Mouse (Mus musculus) neural tube, embryonic 12.5 days (tissue): Measurements from ENCODE around the gene St3gal6. TPM values are rescaled to one million over a fixed set of nuclear protein-coding genes. Genes with fewer than 3 reads are reported as not detected.
A peak's percentile ranks its signal among the peaks of the same experiment; 100 is the strongest.
"Not testable (repeated sequence)": the region's sequence is repeated elsewhere in the genome, so short reads cannot be mapped to it uniquely, and the experiment has no call there.

Source experiments
- ATAC-seq: fragments of 200-750 bp; cut with Nextera tagmentation; 2 replicates; pipeline ENCODE4 v1.8.0; 2017; ENCODE audit warnings: low read depth, mild to moderate bottlenecking, moderate TSS enrichment, moderate library complexity; ENCODE audit not compliant: low FRiP score
- H3K27ac ChIP-seq: fragments of 300-500 bp; sonication (generic); 2 replicates; pipeline ENCODE4 v1.5.1; 2016
- H3K27me3 ChIP-seq: fragments of 300-500 bp; sonication (generic); replicated peaks from 2 replicates; pipeline ENCODE4 v1.6.1; 2016; ENCODE audit warnings: mild to moderate bottlenecking
- H3K36me3 ChIP-seq: fragments of 300-500 bp; sonication (generic); 2 replicates; pipeline ENCODE4 v1.6.1; 2016; ENCODE audit warnings: mild to moderate bottlenecking
- H3K4me1 ChIP-seq: fragments of 300-500 bp; sonication (generic); 2 replicates; pipeline ENCODE4 v1.6.1; 2016
- H3K4me2 ChIP-seq: fragments of 300-500 bp; sonication (generic); replicated peaks from 2 replicates; pipeline ENCODE4 v1.6.1; 2016; ENCODE audit warnings: mild to moderate bottlenecking
- H3K4me3 ChIP-seq: fragments of 300-500 bp; sonication (generic); 2 replicates; pipeline ENCODE4 v1.5.1; 2016
- H3K9ac ChIP-seq: fragments of 300-500 bp; sonication (generic); 2 replicates; pipeline ENCODE4 v1.6.1; 2016; ENCODE audit warnings: mild to moderate bottlenecking
- H3K9me3 ChIP-seq: fragments of 300-500 bp; sonication (generic); 2 replicates; pipeline ENCODE4 v1.6.1; 2016; ENCODE audit warnings: mild to moderate bottlenecking
- WGBS: fragments of 180-500 bp; shearing (Covaris S2); methylation state at CpG from one replicate; pipeline ENCODE4 v1.1.7; 2016; 5-methylcytosine and 5-hydroxymethylcytosine counted together
- polyA plus RNA-seq: library from polyadenylated mRNA; unstranded; fragments of >200 nt; fragmentation: Nextera tagmentation; extraction: Ambion mirVana; gene quantifications from 2 replicates; pipeline ENCODE4 v1.2.1, GENCODE M21; 2016

The St3gal6 gene
- polyA plus RNA-seq, 1 experiment from 2014 or later: 7.4 TPM

- WGBS: 92% methylated on average over 9 of the region's 9 CpGs
- no peaks in the 10 kb centered on the region for H3K9me3 ChIP-seq
- H3K36me3 ChIP-seq: peaks cover 43% of the 10 kb centered on the region
- no peaks in the 10 kb centered on the region for H3K4me1 ChIP-seq
- no peak overlapping the region for H3K27ac ChIP-seq
- no peaks in the 10 kb centered on the region for H3K27me3 ChIP-seq
- no peak for ATAC-seq
- H3K4me2 ChIP-seq: no peak overlapping the region
- H3K9ac ChIP-seq: no peak overlapping the region
- H3K4me3 ChIP-seq: no peak overlapping the region
These were observed 58.6 kb downstream of the St3gal6 start for GRCm38 (mm10) chr16:58465412-58465811.

- no peaks in the 10 kb centered on the region for H3K4me1 ChIP-seq
- whole genome bisulfite sequencing: 97% methylated on average over 14 of the region's 14 CpGs
- peaks cover 51% of the 10 kb centered on the region for H3K36me3 ChIP-seq
- no peak overlapping the region for H3K27ac ChIP-seq
- H3K4me2 ChIP-seq: no peak overlapping the region
- H3K27me3 ChIP-seq: no peaks in the 10 kb centered on the region
- no peaks in the 10 kb centered on the region for H3K9me3 ChIP-seq
- no peak overlapping the region for H3K4me3 ChIP-seq
- ATAC-seq: no peak
- H3K9ac ChIP-seq: no peak overlapping the region
These were observed 60.0 kb downstream of the St3gal6 start for GRCm38 (mm10) chr16:58464051-58464450.

GRCm38 (mm10) chr16:58462519-58462918 is 61.5 kb downstream of the St3gal6 start:
- H3K9me3 ChIP-seq: no peaks in the 10 kb centered on the region
- no peak for ATAC-seq
- peaks cover 63% of the 10 kb centered on the region for H3K36me3 ChIP-seq
- no peak overlapping the region for H3K4me2 ChIP-seq
- H3K4me1 ChIP-seq: no peaks in the 10 kb centered on the region
- no peaks in the 10 kb centered on the region for H3K27me3 ChIP-seq
- H3K27ac ChIP-seq: no peak overlapping the region
- 93% methylated on average over 2 of the region's 2 CpGs for WGBS
- no peak overlapping the region for H3K4me3 ChIP-seq
- H3K9ac ChIP-seq: no peak overlapping the region

DNA sequence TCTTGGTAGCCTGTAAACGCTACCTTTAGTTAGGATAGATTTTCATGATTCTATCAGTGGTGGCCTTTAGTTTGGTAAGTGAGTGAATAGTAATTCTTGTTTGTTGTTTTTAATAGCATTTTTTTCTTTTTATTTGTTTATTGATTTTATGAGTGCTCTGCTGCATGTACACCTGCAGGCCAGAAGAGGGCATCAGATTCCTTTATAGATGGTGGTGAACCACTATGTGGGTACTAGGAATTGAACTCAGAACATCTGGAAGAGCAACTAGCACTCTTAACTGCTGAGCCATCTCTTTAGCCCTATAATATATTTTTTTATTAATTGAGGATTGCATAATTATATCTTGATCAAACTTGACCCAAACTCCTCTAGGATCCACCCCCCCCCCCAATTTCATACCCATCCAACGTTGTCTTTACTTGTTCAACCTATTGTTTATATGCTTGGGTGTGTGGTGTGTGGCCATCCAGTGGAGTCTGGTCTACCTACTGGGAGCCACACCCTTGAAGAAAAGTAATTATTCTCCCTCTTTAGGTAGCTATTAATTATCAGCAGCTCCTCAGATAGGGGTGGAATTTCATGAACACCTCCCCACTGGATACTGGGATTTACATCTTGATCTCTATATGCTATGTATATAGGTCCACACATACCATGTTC is 62.1 kb downstream of the St3gal6 start:
- Histone ChIP-seq H3K4me3 (no peak overlapping the region), H3K36me3 (peaks cover 65% of the 10 kb centered on the region), H3K9me3 (no peaks in the 10 kb centered on the region), H3K4me2 (no peak overlapping the region), H3K4me1 (no peaks in the 10 kb centered on the region), H3K27ac (no peak overlapping the region), H3K27me3 (no peaks in the 10 kb centered on the region), H3K9ac (no peak overlapping the region)
- 96% methylated on average over 2 of the region's 2 CpGs for WGBS
- ATAC-seq: 0 out of 2 replicates have a peak, but pooled peaks have one; percentile 38

DNA sequence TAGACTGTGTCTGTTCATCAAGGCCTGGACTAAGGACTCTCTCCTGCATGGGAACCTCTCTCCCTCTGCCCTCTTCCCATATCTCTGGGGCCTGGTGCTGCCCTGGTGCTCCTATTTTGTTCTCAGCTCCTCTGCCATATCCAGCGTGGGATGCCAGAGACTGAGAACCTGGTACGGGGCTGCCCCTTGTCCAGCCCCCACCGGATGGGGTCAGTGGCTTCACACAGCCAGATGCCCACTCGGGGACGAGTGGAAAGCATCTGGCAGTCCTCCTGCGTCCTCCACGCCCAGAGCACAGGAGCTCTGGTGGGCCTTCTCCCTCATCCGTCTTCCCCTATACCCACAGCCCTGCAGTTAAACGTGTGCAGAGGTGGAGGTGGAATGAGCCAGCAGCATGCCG is 63.7 kb downstream of the St3gal6 start:
- H3K36me3 ChIP-seq: peaks cover 63% of the 10 kb centered on the region
- no peak for ATAC-seq
- no peak overlapping the region for H3K4me2 ChIP-seq
- no peak overlapping the region for H3K27ac ChIP-seq
- H3K27me3 ChIP-seq: no peaks in the 10 kb centered on the region
- no peak overlapping the region for H3K4me3 ChIP-seq
- 91% methylated on average over 10 of the region's 10 CpGs for WGBS
- H3K9ac ChIP-seq: no peak overlapping the region
- H3K9me3 ChIP-seq: no peaks in the 10 kb centered on the region
- no peaks in the 10 kb centered on the region for H3K4me1 ChIP-seq

DNA sequence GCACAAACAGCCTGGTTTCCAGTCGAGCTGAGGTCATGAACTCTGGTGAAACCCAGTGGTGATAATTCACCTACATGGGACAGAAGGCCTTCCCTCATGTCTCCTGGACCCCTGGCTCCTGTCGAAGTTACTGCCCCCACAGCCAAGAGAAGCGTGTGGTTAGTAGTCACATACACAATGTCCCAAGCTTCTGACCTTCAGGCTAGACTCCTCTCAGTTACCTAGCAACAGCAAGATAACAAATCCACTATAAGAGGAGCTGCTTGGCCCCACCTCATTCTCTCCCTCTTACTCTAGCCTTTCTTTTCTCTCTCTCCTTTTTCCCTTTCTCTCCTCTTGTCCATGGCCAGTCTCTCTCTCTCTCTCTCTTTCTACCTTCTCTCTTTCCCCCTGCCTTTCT is 64.1 kb downstream of the St3gal6 start:
- peaks cover 59% of the 10 kb centered on the region for H3K36me3 ChIP-seq
- H3K9ac ChIP-seq, H3K27ac ChIP-seq, H3K4me2 ChIP-seq, H3K27me3 ChIP-seq, H3K9me3 ChIP-seq, H3K4me3 ChIP-seq, ATAC-seq, H3K4me1 ChIP-seq: not testable (repeated sequence)
- 42% methylated on average over 3 of the region's 3 CpGs for WGBS

DNA sequence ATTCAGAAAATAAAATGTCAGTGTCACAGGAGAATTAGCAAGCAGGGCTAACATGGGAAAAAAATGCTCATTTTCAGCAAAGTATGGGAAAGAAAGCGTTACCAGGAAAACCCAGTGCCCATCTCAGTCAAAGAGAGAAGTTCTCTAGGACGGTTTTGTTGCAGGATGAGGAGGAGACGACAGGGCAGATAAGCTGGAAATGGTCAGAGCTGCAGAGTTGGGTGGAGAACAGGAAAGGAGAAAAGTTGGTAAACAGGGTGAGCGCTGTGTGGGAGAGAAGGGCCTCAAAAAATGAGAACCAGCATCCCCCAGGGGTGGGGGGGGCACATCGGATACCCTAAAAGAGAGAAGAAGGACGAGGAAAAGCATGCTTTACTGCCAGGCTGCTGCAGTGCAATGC is 67.1 kb downstream of the St3gal6 start:
- no peaks in the 10 kb centered on the region for H3K27me3 ChIP-seq
- H3K9ac ChIP-seq: no peak overlapping the region
- WGBS: 88% methylated on average over 6 of the region's 6 CpGs
- no peak overlapping the region for H3K27ac ChIP-seq
- no peak overlapping the region for H3K4me2 ChIP-seq
- no peak for ATAC-seq
- H3K36me3 ChIP-seq: peaks cover 43% of the 10 kb centered on the region
- H3K4me3 ChIP-seq: no peak overlapping the region
- H3K4me1 ChIP-seq: no peaks in the 10 kb centered on the region
- H3K9me3 ChIP-seq: no peaks in the 10 kb centered on the region

- Histone ChIP-seq H3K4me2 (no peak overlapping the region), H3K4me1 (no peaks in the 10 kb centered on the region), H3K36me3 (peaks cover 46% of the 10 kb centered on the region), H3K27ac (no peak overlapping the region), H3K4me3 (no peak overlapping the region), H3K27me3 (no peaks in the 10 kb centered on the region), H3K9me3 (no peaks in the 10 kb centered on the region), H3K9ac (no peak overlapping the region)
- 90% methylated on average over 5 of the region's 5 CpGs for WGBS
- ATAC-seq: no peak
These were observed 67.6 kb downstream of the St3gal6 start for GRCm38 (mm10) chr16:58456445-58456844.

DNA sequence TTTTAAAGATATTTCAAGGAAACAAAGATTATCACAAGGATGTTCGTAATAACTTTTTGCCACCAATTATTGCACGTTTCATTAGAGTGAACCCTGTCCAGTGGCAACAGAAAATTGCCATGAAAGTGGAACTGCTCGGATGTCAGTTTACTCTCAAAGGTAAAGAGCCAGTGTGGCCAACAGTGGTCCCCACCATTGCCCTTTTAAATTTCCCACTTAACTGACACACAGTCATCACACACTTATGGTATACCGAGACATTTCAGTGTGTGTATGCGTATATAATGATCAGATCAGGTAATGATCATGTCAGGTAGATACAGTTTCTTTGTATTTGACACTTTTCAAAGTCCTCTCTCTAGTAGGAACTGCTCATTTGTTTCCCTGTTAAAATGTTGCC is 68.9 kb downstream of the St3gal6 start:
- H3K9me3 ChIP-seq: no peaks in the 10 kb centered on the region
- no peaks in the 10 kb centered on the region for H3K4me1 ChIP-seq
- H3K27me3 ChIP-seq: no peaks in the 10 kb centered on the region
- no peak overlapping the region for H3K9ac ChIP-seq
- H3K36me3 ChIP-seq: peaks cover 46% of the 10 kb centered on the region
- H3K4me2 ChIP-seq: no peak overlapping the region
- no peak overlapping the region for H3K27ac ChIP-seq
- H3K4me3 ChIP-seq: no peak overlapping the region
- no peak for ATAC-seq
- WGBS: 90% methylated on average over 5 of the region's 5 CpGs

- peak; percentile 54; the same call in 1 of the 2 replicates for ATAC-seq
- no peak overlapping the region for H3K9ac ChIP-seq
- H3K4me2 ChIP-seq: no peak overlapping the region
- no peaks in the 10 kb centered on the region for H3K4me1 ChIP-seq
- peaks cover 45% of the 10 kb centered on the region for H3K36me3 ChIP-seq
- 76% methylated on average over 8 of the region's 8 CpGs for WGBS
- no peaks in the 10 kb centered on the region for H3K9me3 ChIP-seq
- H3K27me3 ChIP-seq: no peaks in the 10 kb centered on the region
- no peak overlapping the region for H3K4me3 ChIP-seq
- no peak overlapping the region for H3K27ac ChIP-seq
These were observed 69.4 kb downstream of the St3gal6 start for GRCm38 (mm10) chr16:58454617-58455016.

DNA sequence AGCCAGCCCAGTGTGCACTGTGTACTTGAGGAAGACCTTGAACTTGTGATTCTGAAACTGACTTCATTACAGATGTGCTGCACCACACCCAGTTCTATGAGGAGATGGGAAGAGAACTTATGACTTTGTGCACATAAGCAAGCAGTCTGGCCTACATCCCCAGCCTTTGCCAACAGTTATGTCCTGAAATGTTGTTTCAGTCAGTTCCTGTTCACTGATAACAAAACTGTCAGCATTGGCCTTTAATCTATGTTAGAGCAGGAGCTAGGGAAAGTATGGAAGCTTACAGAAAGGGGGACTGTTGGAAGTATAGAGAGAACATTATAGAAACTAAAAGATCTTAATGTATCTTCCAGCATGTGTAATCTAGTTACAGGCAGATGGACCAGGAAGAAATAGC is 70.2 kb downstream of the St3gal6 start:
- no peaks in the 10 kb centered on the region for H3K9me3 ChIP-seq
- H3K27ac ChIP-seq: no peak overlapping the region
- peaks cover 44% of the 10 kb centered on the region for H3K36me3 ChIP-seq
- no peaks in the 10 kb centered on the region for H3K27me3 ChIP-seq
- no peak overlapping the region for H3K4me3 ChIP-seq
- no peak for ATAC-seq
- H3K4me2 ChIP-seq: no peak overlapping the region
- no peaks in the 10 kb centered on the region for H3K4me1 ChIP-seq
- no peak overlapping the region for H3K9ac ChIP-seq

DNA sequence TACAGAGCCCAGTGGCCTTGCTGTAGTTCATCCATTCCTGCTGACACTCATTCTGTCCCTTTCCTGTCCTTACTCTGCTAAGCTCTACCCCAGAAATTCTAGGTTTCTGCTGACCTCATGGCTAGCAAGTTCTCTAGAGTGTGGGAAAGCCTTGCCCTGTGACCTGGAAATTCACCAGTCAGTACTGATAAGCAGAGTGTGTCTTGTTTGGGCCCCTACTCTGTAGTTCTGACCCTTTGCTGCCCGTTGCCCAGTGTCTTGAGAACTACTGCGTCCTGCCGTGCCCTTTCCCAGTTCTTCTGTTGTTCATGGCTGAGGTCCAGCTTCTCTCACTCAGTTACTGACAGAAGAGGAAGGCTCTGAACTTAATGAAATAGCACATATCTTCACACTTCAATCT is 70.9 kb downstream of the St3gal6 start:
- no peak overlapping the region for H3K4me2 ChIP-seq
- no peak overlapping the region for H3K9ac ChIP-seq
- no peak for ATAC-seq
- no peak overlapping the region for H3K27ac ChIP-seq
- WGBS: 82% methylated on average over 3 of the region's 3 CpGs
- no peak overlapping the region for H3K4me3 ChIP-seq
- H3K4me1 ChIP-seq: no peaks in the 10 kb centered on the region
- no peaks in the 10 kb centered on the region for H3K9me3 ChIP-seq
- no peaks in the 10 kb centered on the region for H3K27me3 ChIP-seq
- peaks cover 40% of the 10 kb centered on the region for H3K36me3 ChIP-seq

DNA sequence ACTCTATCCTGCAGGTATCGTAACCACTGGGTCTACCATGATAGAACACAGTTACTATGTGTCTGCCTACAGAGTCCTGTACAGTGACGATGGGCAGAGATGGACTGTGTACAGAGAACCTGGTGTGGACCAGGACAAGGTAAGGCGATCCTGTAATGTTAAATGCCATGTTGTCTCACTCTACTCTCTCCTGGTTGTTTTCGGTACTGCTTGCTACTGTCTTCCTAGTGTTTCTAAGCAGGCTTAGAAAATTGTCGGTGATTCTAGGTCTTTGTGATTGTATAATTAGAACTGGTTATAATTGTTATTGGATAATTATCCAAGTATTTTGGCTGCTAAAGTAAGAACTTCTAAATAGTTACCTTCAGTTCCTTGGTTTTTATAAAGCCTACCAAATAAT is 72.4 kb downstream of the St3gal6 start:
- H3K4me3 ChIP-seq: no peak overlapping the region
- H3K4me1 ChIP-seq: no peaks in the 10 kb centered on the region
- no peak overlapping the region for H3K4me2 ChIP-seq
- 96% methylated on average over 5 of the region's 5 CpGs for WGBS
- no peak for ATAC-seq
- H3K27ac ChIP-seq: no peak overlapping the region
- H3K36me3 ChIP-seq: peaks cover 29% of the 10 kb centered on the region
- H3K27me3 ChIP-seq: no peaks in the 10 kb centered on the region
- no peaks in the 10 kb centered on the region for H3K9me3 ChIP-seq
- H3K9ac ChIP-seq: no peak overlapping the region
